Mouse (Mus musculus): ENCODE measurements around the gene Apbb2.

GRCm38 (mm10) chr5:66604423-66604822 is 14.2 kb downstream of the Apbb2 start:
- TF ChIP-seq CTCF (conservative IDR thresholded peaks at IDR 0.05 in 1 of 2, IDR thresholded peaks at IDR 0.05 in 1 of 2; ENCODE audit: low read depth in 2 of 2, low read length in 2 of 2) (no peak), TBP (conservative IDR thresholded peaks at IDR 0.05; ENCODE audit: low read depth, low read length) (no peak), RAD21 (IDR thresholded peaks at IDR 0.05; ENCODE audit: low read depth, low read length) (no peak), ZC3H11A (IDR thresholded peaks at IDR 0.05; ENCODE audit: low read depth, low read length) (no peak), ETS1 (conservative IDR thresholded peaks at IDR 0.05; ENCODE audit: low read depth, low read length) (no peak), USF1 (IDR thresholded peaks at IDR 0.05; ENCODE audit: low read depth, low read length) (no peak), POLR2A (IDR thresholded peaks at IDR 0.05; ENCODE audit: low read depth, low read length) (no peak), KAT2A (IDR thresholded peaks at IDR 0.05; ENCODE audit: insufficient replicate concordance, low read length) (no peak), ELF1 (IDR thresholded peaks at IDR 0.05; ENCODE audit: low read depth, low read length) (no peak), SMC3 (IDR thresholded peaks at IDR 0.05; ENCODE audit: low read depth, low read length) (no peak), E2F4 (IDR thresholded peaks at IDR 0.05; ENCODE audit: insufficient replicate concordance, low read depth, low read length) (no peak), JUND (conservative IDR thresholded peaks at IDR 0.05; ENCODE audit: low read depth, low read length) (no peak)

Data from CH12.LX (cell line).